Mouse (Mus musculus): Measurements from ENCODE around the gene Slc38a1.

DNA sequence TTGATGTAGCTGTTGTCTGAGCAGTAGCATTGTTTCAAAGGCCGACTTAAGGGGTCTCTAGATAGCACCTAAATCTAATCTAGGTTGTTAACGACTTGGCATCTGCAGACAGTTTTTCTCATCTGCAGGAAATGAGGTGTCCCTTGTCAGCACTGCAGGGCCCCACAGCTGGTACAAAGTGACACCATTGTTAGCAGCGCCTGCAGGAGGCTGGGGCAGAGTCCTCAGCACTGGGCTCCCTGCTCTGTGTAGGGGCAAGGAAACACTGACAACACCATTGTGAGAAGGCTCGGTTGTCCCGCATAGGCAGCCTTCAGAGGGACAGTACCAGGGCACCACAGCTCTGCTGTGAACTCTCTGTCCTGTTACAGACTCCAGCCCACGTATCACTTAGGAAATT is 115.0 kb downstream of the Slc38a1 start:
- TF ChIP-seq CTCF (IDR thresholded peaks at IDR 0.05; ENCODE audit: low read depth, low read length) (no peak), POLR2A (IDR thresholded peaks at IDR 0.05; ENCODE audit: insufficient read depth, low read length) (no peak)

All from ES-Bruce4 (cell line).